Mouse (Mus musculus) frontal cortex, adult 2 months (tissue): ENCODE results near the gene Mgat5. TPM values are rescaled to one million over a fixed set of nuclear protein-coding genes. Genes with fewer than 3 reads are reported as not detected.

Experiments used
- DNase-seq, 2 experiments: peaks; one replicate each; pipeline ENCODE4 v3.0.0; 2022; ENCODE audit warnings: low spot score in 1 of 2; ENCODE audit errors: extremely low spot score in 1 of 2
- polyA plus RNA-seq: library from polyadenylated mRNA; depleted of rRNA; stranded (reverse); fragments of >200 nt; gene quantifications from 2 replicates; pipeline ENCODE4 v1.2.3, GENCODE M21; 2012

Mgat5 gene
- polyA plus RNA-seq, 1 experiment = 36.0 TPM

- peak in 1 of 2 experiments; percentile 32 for DNase-seq
These were observed 123.0 kb downstream of the Mgat5 start for GRCm38 (mm10) chr1:127327773-127328172.

GRCm38 (mm10) chr1:127328354-127328875 lies 123.6 kb downstream of the Mgat5 start:
- DNase-seq = no peak

GRCm38 (mm10) chr1:127329810-127330209 lies 125.0 kb downstream of the Mgat5 start:
- peak in 1 of 2 experiments; percentile 46 for DNase-seq

GRCm38 (mm10) chr1:127337740-127338139 lies 132.9 kb downstream of the Mgat5 start:
- no peak for DNase-seq

GRCm38 (mm10) chr1:127338833-127339487 lies 134.1 kb downstream of the Mgat5 start:
- DNase-seq = no peak

- DNase-seq = no peak
These were observed 135.5 kb downstream of the Mgat5 start for GRCm38 (mm10) chr1:127340296-127340695.

GRCm38 (mm10) chr1:127344913-127345312 lies 140.1 kb downstream of the Mgat5 start:
- DNase-seq = no peak

GRCm38 (mm10) chr1:127346596-127347139 lies 141.9 kb downstream of the Mgat5 start:
- DNase-seq = no peak

- no peak for DNase-seq
These were observed 143.2 kb downstream of the Mgat5 start for GRCm38 (mm10) chr1:127347878-127348620.

- peak in 1 of 2 experiments; percentile 37 for DNase-seq
These were observed 144.0 kb downstream of the Mgat5 start for GRCm38 (mm10) chr1:127348642-127349341.

GRCm38 (mm10) chr1:127351380-127352057 lies 146.7 kb downstream of the Mgat5 start:
- DNase-seq = no peak

GRCm38 (mm10) chr1:127352131-127352793 lies 147.4 kb downstream of the Mgat5 start:
- no peak for DNase-seq

- no peak for DNase-seq
These were observed 148.6 kb downstream of the Mgat5 start for GRCm38 (mm10) chr1:127353408-127353807.

GRCm38 (mm10) chr1:127354152-127354551 lies 149.3 kb downstream of the Mgat5 start:
- no peak for DNase-seq

- DNase-seq = no peak
These were observed 150.2 kb downstream of the Mgat5 start for GRCm38 (mm10) chr1:127355034-127355433.

- DNase-seq = no peak
These were observed 158.8 kb downstream of the Mgat5 start for GRCm38 (mm10) chr1:127363638-127364037.

- DNase-seq = no peak
These were observed 160.9 kb downstream of the Mgat5 start for GRCm38 (mm10) chr1:127365706-127366105.

- DNase-seq = no peak
These were observed 161.3 kb downstream of the Mgat5 start for GRCm38 (mm10) chr1:127366111-127366510.

GRCm38 (mm10) chr1:127368513-127368912 lies 163.7 kb downstream of the Mgat5 start:
- DNase-seq = no peak

GRCm38 (mm10) chr1:127369538-127369937 lies 164.7 kb downstream of the Mgat5 start:
- no peak for DNase-seq
